Mouse (Mus musculus): Measurements from ENCODE around the gene Fndc4. TPM values are rescaled to one million over a fixed set of nuclear protein-coding genes. Genes with fewer than 3 reads are reported as not detected.
A peak's percentile ranks its signal among the peaks of the same experiment; 100 is the strongest.

Gene Fndc4
- polyA plus RNA-seq (2012; rRNA removed): 132 and 178 TPM in 2 replicates

GRCm38 (mm10) chr5:31295606-31296141, at the start of gene Fndc4:
Gene Fndc4 (minus strand): TSS chr5:31296080.
- DNase-seq (ENCODE audit: extremely low spot score in 1 of 2, low spot score in 1 of 2): peak in 1 of 2 experiments; percentile 55

- DNase-seq (ENCODE audit: extremely low spot score in 1 of 2, low spot score in 1 of 2): peak; percentile 31 to 86
Measured at GRCm38 (mm10) chr5:31328255-31328654, 32.4 kb upstream of the Fndc4 start.

GRCm38 (mm10) chr5:31326850-31327249, 31.0 kb upstream of the Fndc4 start:
- DNase-seq (ENCODE audit: extremely low spot score in 1 of 2, low spot score in 1 of 2): peak in 1 of 2 experiments; percentile 17

- no peak for DNase-seq (ENCODE audit: extremely low spot score in 1 of 2, low spot score in 1 of 2)
Measured at GRCm38 (mm10) chr5:31324085-31324484, 28.2 kb upstream of the Fndc4 start.

- no peak for DNase-seq (ENCODE audit: extremely low spot score in 1 of 2, low spot score in 1 of 2)
Measured at GRCm38 (mm10) chr5:31322776-31323175, 26.9 kb upstream of the Fndc4 start.

GRCm38 (mm10) chr5:31312806-31313205, 16.9 kb upstream of the Fndc4 start:
- no peak for DNase-seq (ENCODE audit: extremely low spot score in 1 of 2, low spot score in 1 of 2)

GRCm38 (mm10) chr5:31303093-31303492, 7.2 kb upstream of the Fndc4 start:
- DNase-seq (ENCODE audit: extremely low spot score in 1 of 2, low spot score in 1 of 2): peak in 1 of 2 experiments; percentile 64

GRCm38 (mm10) chr5:31301866-31302265, 6.0 kb upstream of the Fndc4 start:
- DNase-seq (ENCODE audit: extremely low spot score in 1 of 2, low spot score in 1 of 2): no peak

- no peak for DNase-seq (ENCODE audit: extremely low spot score in 1 of 2, low spot score in 1 of 2)
Measured at GRCm38 (mm10) chr5:31298486-31298885, 2.6 kb upstream of the Fndc4 start.

GRCm38 (mm10) chr5:31297981-31298380, 2.1 kb upstream of the Fndc4 start:
- no peak for DNase-seq (ENCODE audit: extremely low spot score in 1 of 2, low spot score in 1 of 2)

GRCm38 (mm10) chr5:31297047-31297757, 1.3 kb upstream of the Fndc4 start, which contains the start of gene Gckr:
Gene Gckr (plus strand): TSS chr5:31297443.
- DNase-seq (ENCODE audit: extremely low spot score in 1 of 2, low spot score in 1 of 2): no peak

- no peak for DNase-seq (ENCODE audit: extremely low spot score in 1 of 2, low spot score in 1 of 2)
Measured at GRCm38 (mm10) chr5:31294964-31295605, 795 bp downstream of the Fndc4 start.

- no peak for DNase-seq (ENCODE audit: extremely low spot score in 1 of 2, low spot score in 1 of 2)
Measured at GRCm38 (mm10) chr5:31291361-31291688, 4.6 kb downstream of the Fndc4 start.

GRCm38 (mm10) chr5:31290521-31291360, 5.1 kb downstream of the Fndc4 start, which contains the start of gene Ift172:
Gene Ift172 (minus strand): TSS chr5:31291116.
- DNase-seq (ENCODE audit: extremely low spot score in 1 of 2, low spot score in 1 of 2): peak; percentile 96 to 98

GRCm38 (mm10) chr5:31289626-31290230, 6.2 kb downstream of the Fndc4 start:
- DNase-seq (ENCODE audit: extremely low spot score in 1 of 2, low spot score in 1 of 2): no peak

GRCm38 (mm10) chr5:31288655-31289054, 7.2 kb downstream of the Fndc4 start:
- no peak for DNase-seq (ENCODE audit: extremely low spot score in 1 of 2, low spot score in 1 of 2)

- no peak for DNase-seq (ENCODE audit: extremely low spot score in 1 of 2, low spot score in 1 of 2)
Measured at GRCm38 (mm10) chr5:31288225-31288624, 7.7 kb downstream of the Fndc4 start.

GRCm38 (mm10) chr5:31279245-31279988, 16.5 kb downstream of the Fndc4 start:
- no peak for DNase-seq (ENCODE audit: extremely low spot score in 1 of 2, low spot score in 1 of 2)

- DNase-seq (ENCODE audit: extremely low spot score in 1 of 2, low spot score in 1 of 2): peak in 1 of 2 experiments; percentile 53
Measured at GRCm38 (mm10) chr5:31273018-31273417, 22.9 kb downstream of the Fndc4 start.

GRCm38 (mm10) chr5:31267686-31268085, 28.2 kb downstream of the Fndc4 start:
- no peak for DNase-seq (ENCODE audit: extremely low spot score in 1 of 2, low spot score in 1 of 2)

Measured in frontal cortex, adult 2 months (tissue).